Mouse (Mus musculus) cerebellum, adult 2 months (tissue): Measurements from ENCODE around the gene Exoc3l. TPM values are rescaled to one million over a fixed set of nuclear protein-coding genes. Genes with fewer than 3 reads are reported as not detected.

Source experiments
- DNase-seq, 2 experiments: peaks; one replicate each; pipeline ENCODE4 v3.0.0; 2021
- H3K27ac ChIP-seq: fragments of 200-500 bp; 2 replicates; pipeline ENCODE4 v1.5.1; 2012; ENCODE audit warnings: low read length, control low read depth, inconsistent platforms; ENCODE audit not compliant: insufficient read depth
- H3K27me3 ChIP-seq: fragments of 200-500 bp; 2 replicates; pipeline ENCODE4 v1.6.1; 2012; ENCODE audit warnings: inconsistent platforms, mild to moderate bottlenecking, low read length, moderate library complexity; ENCODE audit not compliant: control insufficient read depth, insufficient read depth
- H3K4me1 ChIP-seq: fragments of 200-500 bp; 2 replicates; pipeline ENCODE4 v1.6.1; 2011; ENCODE audit warnings: low read length; ENCODE audit not compliant: control insufficient read depth, insufficient read depth
- H3K4me3 ChIP-seq: fragments of 200-500 bp; replicated peaks from 2 replicates; pipeline ENCODE3; 2011; ENCODE audit warnings: mild to moderate bottlenecking, low read depth, low read length, control low read depth; ENCODE audit not compliant: insufficient read depth
- CTCF ChIP-seq: fragments of 200-500 bp; IDR thresholded peaks from 2 replicates; pipeline ENCODE4 v1.5.1; 2011; ENCODE audit warnings: low read depth, mild to moderate bottlenecking, control low read depth, low read length, moderate library complexity, borderline replicate concordance; ENCODE audit not compliant: insufficient read depth
- POLR2A ChIP-seq: fragments of 200-500 bp; IDR thresholded peaks from 2 replicates; pipeline ENCODE4 v1.6.1; 2011; ENCODE audit warnings: low read length, control low read depth, borderline replicate concordance; ENCODE audit not compliant: insufficient read depth
- WGBS: fragments of 180-500 bp; shearing (Covaris S2); methylation state at CpG from one replicate; pipeline ENCODE4 v1.1.7; 2018; 5-methylcytosine and 5-hydroxymethylcytosine counted together
- polyA plus RNA-seq: library from polyadenylated mRNA; depleted of rRNA; stranded (reverse); fragments of >200 nt; gene quantifications from 2 replicates; pipeline ENCODE4 v1.2.3, GENCODE M21; 2012

Exoc3l gene
- polyA plus RNA-seq, 1 experiment: 17.0 TPM

DNA sequence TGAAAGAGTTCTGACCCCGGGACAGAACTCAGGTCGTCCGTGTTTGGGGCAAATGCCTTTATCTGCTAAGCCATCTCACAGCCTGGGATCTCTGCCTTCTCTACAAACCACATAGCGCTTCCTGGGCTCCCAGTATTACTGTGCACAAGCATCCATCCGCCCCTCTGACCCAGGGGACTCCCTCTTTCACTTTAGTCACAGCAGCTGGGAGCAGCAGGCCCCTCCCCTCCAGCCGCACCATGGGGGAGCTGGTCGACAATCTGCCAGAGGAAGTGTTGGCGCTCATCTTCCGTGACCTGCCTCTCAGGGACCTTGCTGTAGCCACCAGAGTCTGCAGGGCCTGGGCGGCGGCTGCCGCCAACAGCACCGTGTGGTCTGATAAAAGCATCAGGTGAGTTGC lies 29.1 kb downstream of the Exoc3l start:
- Histone ChIP-seq H3K4me1 (0 out of 2 replicates have a peak, but pooled peaks cover 3% of the 10 kb centered on the region), H3K27ac (no peak overlapping the region), H3K27me3 (no peaks in the 10 kb centered on the region; the same call in 1 of the 2 replicates), H3K4me3 (no peak overlapping the region)
- TF ChIP-seq CTCF (no peak), POLR2A (no peak)
- DNase-seq: no peak
- 41% methylated on average over 13 of the region's 13 CpGs for WGBS

- no peak overlapping the region for H3K27ac ChIP-seq
- DNase-seq: no peak
- no peak overlapping the region for H3K4me3 ChIP-seq
- H3K4me1 ChIP-seq: 0 out of 2 replicates have a peak, but pooled peaks cover 3% of the 10 kb centered on the region
- 27% methylated on average over 10 of the region's 10 CpGs for WGBS
- H3K27me3 ChIP-seq: no peaks in the 10 kb centered on the region; the same call in 1 of the 2 replicates
- no peak for TF ChIP-seq CTCF
- no peak for TF ChIP-seq POLR2A
These were observed 30.8 kb downstream of the Exoc3l start for GRCm38 (mm10) chr8:105265128-105265527.

DNA sequence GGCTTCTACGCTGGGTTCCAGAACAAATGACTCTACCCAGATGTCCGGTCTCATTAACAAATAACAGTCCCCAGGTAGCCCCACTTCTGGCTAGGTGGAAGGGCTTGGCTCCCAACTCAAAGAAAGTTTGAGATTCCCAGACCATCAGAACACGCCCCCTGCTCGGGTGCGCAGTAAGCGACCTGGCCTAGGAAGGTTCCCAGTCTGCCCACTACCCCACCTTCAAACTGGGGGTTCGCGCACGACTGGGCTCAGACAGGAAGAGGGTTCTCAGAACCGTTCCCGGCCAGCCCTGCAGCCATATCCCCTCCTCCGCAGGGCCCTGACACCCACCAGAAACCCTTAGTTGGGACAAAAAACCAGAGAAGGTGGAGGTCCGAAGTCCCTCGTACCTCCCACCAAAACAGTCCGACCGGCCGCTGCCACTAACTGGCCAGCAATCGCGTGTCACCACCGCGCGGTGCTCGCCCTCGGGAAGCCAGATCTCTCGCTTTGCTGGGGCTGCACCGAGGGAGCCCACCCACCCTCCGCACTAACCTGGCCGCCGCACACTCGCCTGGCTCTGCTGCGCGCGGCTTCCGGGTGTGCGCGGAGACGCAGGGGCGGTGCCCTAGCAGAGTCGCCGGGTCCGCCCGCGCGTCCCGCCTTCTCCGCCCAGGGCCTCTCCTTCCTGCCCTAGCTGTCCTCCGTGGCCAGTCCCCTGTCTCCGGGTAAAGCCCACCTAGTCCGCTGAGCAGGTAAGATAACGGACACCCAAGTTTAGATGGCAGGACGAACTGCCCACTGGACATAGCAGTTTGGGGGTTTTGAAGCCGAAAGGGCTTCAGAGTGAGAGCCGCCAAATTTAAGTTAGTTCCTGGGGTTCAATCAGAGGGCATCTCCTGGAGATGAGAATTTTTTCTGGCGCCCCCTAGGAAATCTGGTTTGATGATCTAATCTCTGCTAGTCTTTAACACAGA lies 31.6 kb downstream of the Exoc3l start, which contains the start of the genes Tradd and Fbxl8:
Gene Tradd (minus strand): TSS at position 586 of the 959 bp plus-strand sequence.
Gene Fbxl8 (plus strand): TSS at position 625 of the 959 bp plus-strand sequence.
- peak; percentile 65 to 70 for DNase-seq
- Histone ChIP-seq H3K4me1 (0 out of 2 replicates have a peak, but pooled peaks cover 3% of the 10 kb centered on the region), H3K27ac (no peak within 1 kb of the TSS), H3K27me3 (no peaks in the 10 kb centered on the region), H3K4me3 (peak within 1 kb of the TSS; percentile 72)
- no peak for TF ChIP-seq POLR2A
- no peak for TF ChIP-seq CTCF
- WGBS: 2% methylated on average over 54 of the region's 54 CpGs

GRCm38 (mm10) chr8:105263244-105263912 lies 32.5 kb downstream of the Exoc3l start:
- Histone ChIP-seq H3K4me3 (no peak overlapping the region), H3K27ac (no peak overlapping the region), H3K4me1 (0 out of 2 replicates have a peak, but pooled peaks cover 3% of the 10 kb centered on the region), H3K27me3 (no peaks in the 10 kb centered on the region)
- DNase-seq: no peak
- WGBS: 47% methylated on average over 16 of the region's 16 CpGs
- no peak for TF ChIP-seq POLR2A
- TF ChIP-seq CTCF: no peak

DNA sequence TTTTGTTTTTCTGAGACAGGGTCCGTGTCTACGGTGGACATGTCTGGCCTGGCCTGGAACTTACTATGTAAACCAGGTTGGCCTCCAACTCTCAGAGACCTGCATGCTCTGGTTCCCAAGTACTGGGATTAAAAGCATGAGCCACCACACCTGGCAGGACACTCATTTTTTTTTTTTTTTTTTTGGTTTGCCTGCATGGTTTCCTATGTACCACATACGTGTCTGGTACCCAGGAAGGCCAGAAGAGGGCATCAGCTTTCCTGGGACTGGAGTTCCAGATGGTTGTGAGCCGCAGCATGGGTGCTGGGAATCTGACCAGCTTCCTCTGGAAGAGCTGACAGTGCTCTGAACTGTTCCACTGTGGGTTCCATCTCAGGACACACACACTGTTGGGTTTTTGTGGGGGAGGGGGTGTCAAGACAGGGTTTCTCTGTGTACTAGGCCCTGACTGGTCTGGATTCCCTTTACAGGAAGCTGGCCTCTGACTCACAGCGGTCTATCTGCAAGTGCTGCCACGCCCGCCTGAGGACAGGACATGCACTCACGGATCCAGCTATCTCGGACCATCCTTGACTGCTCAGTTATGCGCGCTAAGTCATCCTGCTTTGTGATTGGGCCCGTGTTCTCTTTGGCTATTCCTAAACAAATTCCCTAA lies 34.4 kb downstream of the Exoc3l start:
- no peak overlapping the region for H3K27ac ChIP-seq
- no peak for DNase-seq
- H3K27me3 ChIP-seq: no peaks in the 10 kb centered on the region
- no peak overlapping the region for H3K4me3 ChIP-seq
- TF ChIP-seq POLR2A: no peak
- no peak for TF ChIP-seq CTCF
- no peaks in the 10 kb centered on the region for H3K4me1 ChIP-seq
- 92% methylated on average over 12 of the region's 12 CpGs for WGBS

- no peaks in the 10 kb centered on the region for H3K27me3 ChIP-seq
These were observed 35.4 kb downstream of the Exoc3l start for GRCm38 (mm10) chr8:105260371-105261099.

More at GRCm38 (mm10) chr8:105260371-105261099, 35.4 kb downstream of the Exoc3l start:
- DNase-seq: no peak
- WGBS: 83% methylated on average over 7 of the region's 7 CpGs
- no peak overlapping the region for H3K27ac ChIP-seq
- TF ChIP-seq CTCF (no peak), POLR2A (no peak)
- no peaks in the 10 kb centered on the region for H3K4me1 ChIP-seq
- H3K4me3 ChIP-seq: no peak overlapping the region
